Mouse (Mus musculus): Measurements from ENCODE around the gene Zfhx3. TPM values are rescaled to one million over a fixed set of nuclear protein-coding genes. Genes with fewer than 3 reads are reported as not detected.

The Zfhx3 gene
- polyA plus RNA-seq, 1 experiment from 2014 or later = 4.4 TPM

DNA sequence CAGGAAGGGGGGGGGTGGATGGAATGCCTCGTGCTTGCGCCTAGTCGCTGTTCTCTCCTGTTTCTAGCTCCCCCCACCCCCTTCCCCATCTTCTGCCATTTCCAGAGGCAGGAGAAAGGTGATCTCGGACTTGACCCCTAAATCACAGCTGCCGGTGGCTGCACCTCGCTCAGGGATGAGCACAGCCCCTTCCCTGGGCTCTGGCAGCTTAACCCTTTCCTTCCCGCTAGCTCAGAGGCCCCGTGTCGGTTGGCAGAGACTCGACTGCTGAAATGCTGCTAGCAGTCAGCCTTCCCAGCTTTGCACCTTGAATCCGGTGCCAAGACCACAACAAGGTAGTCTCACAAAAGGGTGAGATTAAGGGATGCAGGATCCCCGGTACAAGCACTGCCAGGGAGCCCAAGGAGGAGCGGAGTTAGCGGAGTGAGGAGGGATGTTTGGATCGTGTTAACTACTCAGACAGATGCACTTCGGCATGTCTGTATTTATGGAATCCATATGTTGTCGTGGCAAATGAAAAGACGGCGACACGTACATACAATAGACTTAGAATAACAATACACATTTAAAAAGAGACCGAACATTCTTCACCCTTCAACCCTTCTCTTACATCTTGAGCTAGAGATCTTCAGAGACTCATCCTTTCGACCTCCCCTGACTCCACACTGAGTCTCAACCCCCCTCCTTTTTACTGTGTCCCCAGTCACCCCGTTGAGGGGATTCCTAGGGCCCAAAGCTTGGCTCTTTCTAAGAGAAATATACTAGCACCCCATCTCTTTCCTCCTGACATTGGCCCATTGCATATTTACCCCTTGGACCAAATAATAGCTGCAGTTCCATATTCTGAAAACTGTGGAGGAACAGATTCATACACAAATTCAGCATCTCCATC lies 757.3 kb downstream of the Zfhx3 start:
- no peak for ATAC-seq (replicated peaks; ENCODE audit: insufficient number of reproducible peaks, insufficient read depth, low FRiP score, low read depth)
- Histone ChIP-seq H3K27me3 (peaks cover 60% of the 10 kb centered on the region), H3K36me3 (no peaks in the 10 kb centered on the region), H3K4me2 (peak overlapping the region; percentile 48), H3K9me3 (replicated peaks) (no peaks in the 10 kb centered on the region), H3K27ac (no peak overlapping the region), H3K4me1 (replicated peaks) (peaks cover 41% of the 10 kb centered on the region), H3K9ac (no peak overlapping the region), H3K4me3 (peak overlapping the region; percentile 21)
- WGBS = 12% methylated on average over 23 of the region's 23 CpGs

DNA sequence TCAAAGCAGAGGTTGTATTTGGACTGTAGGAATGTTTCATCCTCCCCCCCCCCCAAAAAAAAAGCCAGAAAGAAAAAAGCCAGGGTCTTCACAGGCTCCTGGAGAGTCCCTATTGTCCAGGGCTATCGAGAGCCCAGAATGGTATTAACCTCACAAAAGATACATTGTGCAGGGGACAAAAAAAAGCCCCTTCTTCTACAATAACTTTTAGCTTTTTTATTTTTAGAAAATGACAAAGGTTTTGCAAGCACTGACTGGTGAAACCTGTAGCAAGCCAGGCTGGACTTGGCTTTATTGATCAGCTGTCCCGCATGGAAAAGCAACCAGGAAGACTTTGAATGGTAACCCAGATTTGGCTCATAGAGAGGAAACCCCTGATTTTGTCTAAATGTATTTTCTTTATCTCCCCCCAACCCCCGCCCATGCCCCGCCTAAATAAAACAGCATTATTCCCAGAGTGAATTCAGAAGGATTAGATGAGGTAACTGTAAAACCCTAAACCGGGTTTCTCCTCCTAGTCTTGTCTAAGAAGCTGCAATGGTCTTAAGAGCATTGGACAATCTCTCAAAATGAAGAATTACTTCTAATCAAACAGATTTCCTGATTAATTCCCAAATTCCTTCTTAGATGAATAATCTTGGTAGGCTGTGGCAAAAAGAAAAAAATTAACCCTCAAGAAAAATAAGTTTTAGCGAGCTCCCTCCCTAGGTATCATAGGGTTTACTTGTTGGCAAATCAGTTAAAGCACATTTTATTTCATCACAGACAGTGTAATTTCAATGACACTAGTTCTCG lies 759.1 kb downstream of the Zfhx3 start:
- H3K9ac ChIP-seq = no peak overlapping the region

DNA sequence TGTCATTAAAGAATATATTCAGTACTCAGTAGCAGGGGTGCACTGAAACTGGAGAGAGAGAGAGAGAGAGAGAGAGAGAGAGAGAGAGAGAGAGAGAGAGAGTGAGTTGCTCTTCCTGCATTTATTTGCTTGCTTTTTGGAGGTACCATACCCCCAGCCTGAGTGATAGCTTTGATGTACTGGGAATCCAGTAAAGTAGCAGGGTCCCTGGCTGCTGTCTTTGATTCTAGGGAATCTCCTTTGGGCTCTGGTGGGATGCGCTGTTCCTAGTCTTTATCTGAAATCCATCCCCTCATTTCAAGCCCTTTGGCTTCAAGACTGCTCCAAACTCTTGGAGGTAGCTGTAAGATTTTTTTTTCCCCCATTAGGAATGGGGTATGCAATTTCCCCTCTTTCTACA lies 759.8 kb downstream of the Zfhx3 start:
- H3K4me1 ChIP-seq (replicated peaks) = peaks cover 26% of the 10 kb centered on the region
- H3K9me3 ChIP-seq (replicated peaks) = no peaks in the 10 kb centered on the region
- H3K4me3 ChIP-seq = no peak overlapping the region; the same call in 1 of the 2 replicates
- H3K4me2 ChIP-seq = no peak overlapping the region; the same call in 1 of the 2 replicates
- H3K27ac ChIP-seq = no peak overlapping the region
- no peak overlapping the region for H3K9ac ChIP-seq
- no peaks in the 10 kb centered on the region for H3K36me3 ChIP-seq
- 59% methylated on average over 1 of the region's 1 CpGs for WGBS
- peaks cover 36% of the 10 kb centered on the region for H3K27me3 ChIP-seq
- ATAC-seq (replicated peaks; ENCODE audit: insufficient number of reproducible peaks, insufficient read depth, low FRiP score, low read depth) = no peak

More for the DNA sequence above, 759.1 kb downstream of the Zfhx3 start:
- Histone ChIP-seq H3K4me1 (replicated peaks) (peaks cover 26% of the 10 kb centered on the region), H3K9me3 (replicated peaks) (no peaks in the 10 kb centered on the region), H3K4me2 (no peak overlapping the region), H3K4me3 (no peak overlapping the region), H3K36me3 (no peaks in the 10 kb centered on the region), H3K27me3 (peaks cover 42% of the 10 kb centered on the region), H3K27ac (no peak overlapping the region)
- WGBS = 43% methylated on average over 7 of the region's 7 CpGs
- no peak for ATAC-seq (replicated peaks; ENCODE audit: insufficient number of reproducible peaks, insufficient read depth, low FRiP score, low read depth)

DNA sequence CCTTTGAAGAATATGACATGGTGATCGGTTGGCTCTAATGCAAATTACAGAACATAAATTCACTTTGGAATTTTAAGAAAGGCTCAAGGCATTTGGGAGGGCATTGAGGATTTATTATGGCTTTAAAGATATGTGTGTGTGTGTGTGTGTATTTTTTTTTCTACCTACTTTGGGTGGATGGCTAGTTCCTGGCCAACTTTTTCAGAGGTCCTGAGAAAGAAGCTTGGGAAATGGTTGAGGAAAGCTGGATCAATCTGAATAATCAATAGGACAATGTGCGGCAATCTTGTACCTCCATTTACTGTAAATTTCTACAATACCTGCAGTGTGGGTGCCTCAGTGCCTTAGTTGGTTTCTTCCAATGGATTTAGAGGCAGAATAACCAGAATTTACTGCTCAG lies 763.3 kb downstream of the Zfhx3 start:
- peak overlapping the region; percentile 10; the same call in 1 of the 2 replicates for H3K4me3 ChIP-seq
- H3K4me1 ChIP-seq (replicated peaks) = peaks cover 39% of the 10 kb centered on the region
- H3K27me3 ChIP-seq = peaks cover 7% of the 10 kb centered on the region; the same call in 1 of the 2 replicates
- 79% methylated on average over 2 of the region's 2 CpGs for WGBS
- H3K27ac ChIP-seq = no peak overlapping the region
- no peaks in the 10 kb centered on the region for H3K9me3 ChIP-seq (replicated peaks)
- no peaks in the 10 kb centered on the region for H3K36me3 ChIP-seq
- peak overlapping the region; percentile 70 for H3K4me2 ChIP-seq
- ATAC-seq (replicated peaks; ENCODE audit: insufficient number of reproducible peaks, insufficient read depth, low FRiP score, low read depth) = no peak
- H3K9ac ChIP-seq = no peak overlapping the region

DNA sequence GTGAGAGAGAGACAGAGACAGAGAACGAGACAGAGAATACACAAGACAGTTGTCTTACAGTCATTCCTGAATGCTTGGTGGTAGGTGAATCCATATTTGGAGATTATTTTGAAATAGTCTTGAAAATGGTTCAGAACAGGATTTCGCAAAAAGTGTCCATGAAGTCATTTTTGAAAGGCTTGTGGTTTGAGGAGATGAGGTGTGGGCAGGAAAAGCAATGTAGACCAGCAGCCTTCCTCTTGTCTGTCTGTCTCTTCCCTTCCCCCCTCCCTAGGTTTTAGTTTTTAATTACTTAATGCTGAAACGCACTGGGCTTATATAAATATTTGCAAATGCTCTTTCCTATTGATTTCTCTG lies 764.0 kb downstream of the Zfhx3 start:
- no peak for ATAC-seq (replicated peaks; ENCODE audit: insufficient number of reproducible peaks, insufficient read depth, low FRiP score, low read depth)
- no peak overlapping the region for H3K9ac ChIP-seq
- H3K9me3 ChIP-seq (replicated peaks) = no peaks in the 10 kb centered on the region
- peaks cover 46% of the 10 kb centered on the region for H3K4me1 ChIP-seq (replicated peaks)
- no peaks in the 10 kb centered on the region for H3K36me3 ChIP-seq
- no peak overlapping the region for H3K4me3 ChIP-seq
- no peak overlapping the region for H3K4me2 ChIP-seq
- 63% methylated on average over 3 of the region's 3 CpGs for WGBS
- H3K27me3 ChIP-seq = peaks cover 3% of the 10 kb centered on the region; the same call in 1 of the 2 replicates
- H3K27ac ChIP-seq = peak overlapping the region; percentile 22; the same call in 1 of the 2 replicates

DNA sequence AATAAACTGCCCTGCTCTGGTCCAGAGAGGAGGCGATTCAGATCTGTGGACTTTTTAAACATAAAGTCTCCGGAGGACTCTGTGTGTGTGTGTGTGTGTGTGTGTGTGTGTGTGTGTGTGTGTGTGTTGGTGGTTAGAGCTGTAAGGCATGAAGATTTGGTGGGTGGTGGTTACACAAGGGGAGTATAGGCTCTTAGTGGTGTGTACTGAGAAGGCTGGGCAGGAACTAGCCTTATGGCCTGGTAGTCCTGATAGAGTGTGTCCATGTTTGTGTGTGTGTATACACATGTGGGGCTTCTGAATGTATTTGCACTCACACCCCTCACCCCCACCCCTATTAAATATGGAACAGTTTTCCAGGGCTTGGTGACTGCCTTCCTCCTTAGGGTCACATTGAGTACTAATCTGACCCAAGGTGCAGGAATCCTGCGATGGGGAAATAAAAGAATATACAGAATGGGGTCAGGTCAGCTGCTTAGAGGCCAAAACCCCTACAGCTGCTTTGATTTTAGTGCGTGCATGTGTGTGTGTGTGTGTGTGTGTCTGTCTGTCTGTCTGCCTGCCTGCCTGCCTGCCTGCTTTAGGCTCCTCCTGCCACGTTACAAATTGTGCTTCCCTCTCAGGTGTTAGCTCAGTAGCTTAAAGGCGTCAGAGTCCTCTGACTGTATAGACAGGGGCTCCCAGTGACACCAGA lies 764.6 kb downstream of the Zfhx3 start:
- H3K4me1 ChIP-seq (replicated peaks) = peaks cover 51% of the 10 kb centered on the region
- H3K9ac ChIP-seq = no peak overlapping the region
- 60% methylated on average over 6 of the region's 6 CpGs for WGBS
- H3K9me3 ChIP-seq (replicated peaks) = no peaks in the 10 kb centered on the region
- no peaks in the 10 kb centered on the region for H3K27me3 ChIP-seq
- no peak overlapping the region; the same call in 1 of the 2 replicates for H3K4me2 ChIP-seq
- H3K27ac ChIP-seq = peak overlapping the region; percentile 22; the same call in 1 of the 2 replicates
- no peak overlapping the region for H3K4me3 ChIP-seq
- ATAC-seq (replicated peaks; ENCODE audit: insufficient number of reproducible peaks, insufficient read depth, low FRiP score, low read depth) = no peak
- no peaks in the 10 kb centered on the region for H3K36me3 ChIP-seq

DNA sequence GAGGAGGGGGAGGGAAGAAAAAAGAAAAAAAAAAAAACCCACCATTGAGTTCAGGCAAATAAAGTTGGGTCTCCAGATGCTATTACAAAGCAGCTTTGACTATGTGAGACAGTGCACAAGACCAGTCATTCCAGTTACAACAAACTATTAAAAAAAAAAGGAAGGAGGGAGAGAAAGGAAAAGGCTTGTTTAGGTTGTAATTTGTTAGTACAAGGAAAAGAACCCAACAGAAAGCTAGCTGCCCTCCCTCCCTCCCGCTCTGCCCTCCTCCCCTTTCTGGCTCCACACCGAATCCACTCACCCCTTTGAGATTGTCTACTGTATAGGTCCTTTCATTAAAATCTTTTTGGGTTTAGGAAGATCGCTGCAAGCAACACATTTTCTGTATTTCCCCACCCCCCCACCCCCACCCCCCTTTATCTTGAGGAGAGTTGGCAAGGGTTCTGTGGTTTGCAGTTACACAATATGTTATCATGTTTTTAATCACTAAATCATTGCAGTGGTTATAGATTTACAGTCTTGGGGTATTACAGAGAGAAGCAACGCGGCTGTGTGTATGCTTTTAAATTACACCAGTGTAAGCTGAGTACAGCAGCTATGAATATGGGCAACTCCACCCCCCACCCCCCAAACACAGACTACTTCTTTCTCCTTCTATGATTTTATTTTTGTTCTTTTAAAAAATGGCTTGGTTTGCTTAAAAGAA lies 765.3 kb downstream of the Zfhx3 start:
- Histone ChIP-seq H3K4me1 (replicated peaks) (peaks cover 57% of the 10 kb centered on the region), H3K27ac (no peak overlapping the region), H3K36me3 (no peaks in the 10 kb centered on the region), H3K9me3 (replicated peaks) (no peaks in the 10 kb centered on the region), H3K9ac (no peak overlapping the region), H3K4me3 (no peak overlapping the region), H3K27me3 (no peaks in the 10 kb centered on the region), H3K4me2 (no peak overlapping the region; the same call in 1 of the 2 replicates)
- ATAC-seq (replicated peaks; ENCODE audit: insufficient number of reproducible peaks, insufficient read depth, low FRiP score, low read depth) = no peak
- WGBS = 41% methylated on average over 5 of the region's 5 CpGs

DNA sequence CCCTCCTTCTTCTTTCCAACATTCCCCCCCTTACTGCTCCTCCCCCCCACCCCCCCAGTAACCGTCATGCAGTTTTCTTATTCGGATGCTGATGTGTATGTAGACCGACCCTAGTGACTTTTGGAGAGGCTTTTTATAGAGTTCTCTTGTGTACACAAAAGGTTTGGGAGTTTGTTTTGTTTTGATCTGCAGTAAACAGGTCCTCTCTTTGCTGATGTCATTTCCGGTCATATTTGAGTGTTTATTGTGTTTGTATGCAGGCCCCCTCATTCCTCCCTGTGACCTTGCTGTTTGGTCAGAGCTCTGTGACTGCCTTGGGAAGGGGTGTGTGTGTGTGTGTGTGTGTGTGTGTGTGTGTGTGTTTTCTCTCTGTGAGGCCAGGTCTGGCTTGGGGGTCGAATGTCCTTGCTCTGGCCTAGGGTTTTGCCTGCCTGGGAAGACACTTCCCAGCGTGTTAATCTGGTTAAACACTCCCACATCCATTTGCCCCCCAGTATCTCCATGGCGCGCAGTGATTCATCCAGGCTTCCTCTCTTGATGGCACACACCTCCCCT lies 766.5 kb downstream of the Zfhx3 start:
- no peaks in the 10 kb centered on the region for H3K9me3 ChIP-seq (replicated peaks)
- peaks cover 63% of the 10 kb centered on the region for H3K4me1 ChIP-seq (replicated peaks)
- no peak overlapping the region for H3K9ac ChIP-seq
- H3K36me3 ChIP-seq = no peaks in the 10 kb centered on the region
- no peak overlapping the region for H3K4me3 ChIP-seq
- ATAC-seq (replicated peaks; ENCODE audit: insufficient number of reproducible peaks, insufficient read depth, low FRiP score, low read depth) = no peak
- no peak overlapping the region for H3K4me2 ChIP-seq
- H3K27ac ChIP-seq = peak overlapping the region; percentile 5; the same call in 1 of the 2 replicates
- 50% methylated on average over 7 of the region's 8 CpGs for WGBS
- no peaks in the 10 kb centered on the region for H3K27me3 ChIP-seq

DNA sequence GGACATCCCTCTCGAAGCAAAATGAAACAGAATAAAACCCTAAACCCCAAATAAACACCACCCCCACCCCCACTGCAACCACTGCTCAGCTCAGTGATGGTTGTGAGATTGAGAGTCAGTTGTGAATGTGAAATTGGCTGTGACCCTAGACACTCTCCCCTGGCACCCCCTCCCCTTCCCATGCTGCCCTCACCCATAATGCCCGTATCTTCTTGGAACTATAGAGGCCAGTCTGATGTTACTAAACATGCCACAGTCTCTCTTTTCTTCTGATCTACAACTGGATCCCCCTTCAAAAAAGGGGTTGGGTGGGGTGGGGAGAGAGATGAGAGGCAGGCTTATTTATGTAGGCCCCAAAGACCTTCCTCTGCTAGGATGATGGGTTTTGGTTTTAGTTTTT lies 767.0 kb downstream of the Zfhx3 start:
- Histone ChIP-seq H3K9me3 (replicated peaks) (no peaks in the 10 kb centered on the region), H3K9ac (no peak overlapping the region), H3K4me2 (no peak overlapping the region), H3K4me3 (no peak overlapping the region), H3K4me1 (replicated peaks) (peaks cover 68% of the 10 kb centered on the region), H3K36me3 (no peaks in the 10 kb centered on the region), H3K27ac (peak overlapping the region; percentile 5; the same call in 1 of the 2 replicates), H3K27me3 (no peaks in the 10 kb centered on the region)
- ATAC-seq (replicated peaks; ENCODE audit: insufficient number of reproducible peaks, insufficient read depth, low FRiP score, low read depth) = no peak
- 63% methylated on average over 2 of the region's 2 CpGs for WGBS

DNA sequence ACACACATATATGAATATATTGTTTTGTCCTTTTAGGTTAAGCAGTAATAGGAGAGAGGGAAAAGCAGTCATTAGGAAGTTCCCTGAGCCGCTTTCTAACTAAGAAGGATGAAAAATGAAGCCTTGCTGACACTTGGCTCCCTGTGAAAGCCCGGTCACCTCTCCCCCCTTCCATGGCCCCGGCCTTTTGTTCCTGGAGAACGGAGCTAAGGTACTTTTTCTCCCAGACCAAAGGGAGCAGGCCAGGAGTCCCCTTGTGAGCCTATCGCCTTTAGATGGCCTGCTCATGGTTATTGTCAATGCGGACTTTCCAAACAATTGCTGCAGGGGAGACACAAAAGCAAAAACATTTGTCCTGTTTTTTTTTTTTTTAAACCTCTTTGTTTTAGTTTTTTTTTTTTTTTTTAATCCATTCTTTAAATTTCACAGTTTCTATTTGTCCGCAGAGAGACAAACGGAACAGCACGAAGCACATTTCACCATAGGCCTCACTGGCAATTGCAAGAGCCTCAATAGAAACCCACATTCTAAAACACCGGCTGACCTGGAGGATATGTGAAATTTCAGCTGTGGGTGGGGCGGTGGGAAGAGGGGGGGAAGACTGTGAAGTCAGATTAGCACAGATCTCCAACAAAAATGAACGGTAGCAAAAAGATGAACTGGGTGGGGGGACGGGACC lies 767.6 kb downstream of the Zfhx3 start:
- no peaks in the 10 kb centered on the region for H3K27me3 ChIP-seq
- peaks cover 69% of the 10 kb centered on the region for H3K4me1 ChIP-seq (replicated peaks)
- WGBS = 50% methylated on average over 13 of the region's 13 CpGs
- peak overlapping the region; percentile 57 for H3K27ac ChIP-seq
- no peaks in the 10 kb centered on the region for H3K9me3 ChIP-seq (replicated peaks)
- no peak overlapping the region for H3K4me2 ChIP-seq
- no peak overlapping the region for H3K4me3 ChIP-seq
- H3K9ac ChIP-seq = no peak overlapping the region
- no peak for ATAC-seq (replicated peaks; ENCODE audit: insufficient number of reproducible peaks, insufficient read depth, low FRiP score, low read depth)
- no peaks in the 10 kb centered on the region for H3K36me3 ChIP-seq

Data from heart, embryonic 15.5 days (tissue).